Mouse (Mus musculus) spleen, embryonic (tissue): ENCODE data around the gene Fam126a.
"Not testable (repeated sequence)": the region's sequence is repeated elsewhere in the genome, so short reads cannot be mapped to it uniquely, and the experiment has no call there.

Source experiments
- CTCF ChIA-PET: fragments of 350-600 bp; sonication (Branson Sonifier 250); formaldehyde crosslinking; loops from one replicate; lab custom pipeline; 2022; lab: Charles Lee

Gene Fam126a

DNA sequence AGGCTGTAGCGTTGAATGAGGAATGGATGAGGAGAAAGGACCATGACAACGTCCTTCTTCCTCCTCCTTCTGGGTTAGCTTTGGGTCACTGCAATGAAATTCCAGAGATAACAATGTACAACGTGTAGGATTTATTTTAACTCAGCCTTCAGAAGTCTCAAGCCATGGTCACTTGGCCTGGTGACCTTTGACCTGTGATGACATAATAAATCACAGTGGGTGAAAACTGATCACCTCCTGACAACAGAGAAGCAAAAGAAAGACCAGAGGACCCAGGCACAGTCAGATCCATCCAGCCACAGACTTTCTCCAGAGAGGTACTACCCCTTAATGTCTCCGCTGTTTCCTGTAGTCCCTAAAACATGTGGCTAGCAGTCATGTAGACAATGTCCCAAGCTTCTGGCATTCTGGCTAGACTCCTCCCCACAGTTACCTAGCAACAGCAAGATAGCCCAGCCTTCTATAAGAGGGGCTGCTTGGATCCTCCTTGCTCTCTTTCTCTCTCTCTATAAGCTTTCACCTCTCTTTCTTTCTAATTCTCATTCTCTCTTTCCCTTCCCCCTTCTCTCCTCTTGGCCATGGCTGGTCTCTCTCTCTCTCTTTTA lies 121.9 kb downstream of the Fam126a start:
- CTCF ChIA-PET = no interaction called here

DNA sequence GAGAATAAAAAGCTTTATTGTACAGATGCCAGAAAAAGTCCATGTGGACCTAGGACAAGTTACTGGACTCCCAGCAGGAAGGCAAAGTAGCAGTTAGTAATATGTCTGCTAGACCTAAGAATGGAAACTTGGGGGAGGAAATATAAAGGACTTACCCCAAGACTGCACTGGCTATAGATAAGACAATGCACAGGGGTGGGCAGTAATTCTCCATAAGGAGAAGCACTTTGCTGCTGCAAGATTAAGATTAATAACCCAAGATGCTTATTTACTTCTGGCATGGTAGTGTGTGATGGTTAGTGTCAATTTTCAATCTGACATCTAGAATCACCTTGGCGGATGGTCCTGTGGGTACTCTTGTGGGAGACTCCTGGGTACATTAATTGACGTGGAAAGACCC lies 128.3 kb downstream of the Fam126a start:
- CTCF ChIA-PET = interaction anchor here (0.6 kb wide), 1 partner anchor 52 kb away, joined by 4 read pairs; no protein-coding TSS in a partner anchor

DNA sequence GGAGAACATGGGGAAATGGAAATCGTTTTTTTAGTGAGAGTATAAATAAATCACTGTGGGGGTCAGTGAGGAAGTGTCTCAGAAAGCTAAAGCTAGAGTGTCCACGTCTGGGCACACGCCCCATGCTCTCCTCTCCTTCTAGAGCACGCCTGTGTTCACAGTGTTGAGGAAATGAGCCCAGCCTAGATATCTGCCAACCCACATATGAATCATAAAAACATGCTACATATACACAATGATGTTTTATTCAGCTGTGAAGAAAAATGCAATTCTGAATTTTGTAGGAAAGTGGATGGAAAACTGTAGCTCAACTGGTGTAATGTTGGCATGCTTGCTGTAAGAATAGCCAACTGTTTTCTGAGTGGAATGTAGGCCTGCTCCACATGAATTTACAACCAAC lies 130.3 kb downstream of the Fam126a start:
- CTCF ChIA-PET = no interaction called here

DNA sequence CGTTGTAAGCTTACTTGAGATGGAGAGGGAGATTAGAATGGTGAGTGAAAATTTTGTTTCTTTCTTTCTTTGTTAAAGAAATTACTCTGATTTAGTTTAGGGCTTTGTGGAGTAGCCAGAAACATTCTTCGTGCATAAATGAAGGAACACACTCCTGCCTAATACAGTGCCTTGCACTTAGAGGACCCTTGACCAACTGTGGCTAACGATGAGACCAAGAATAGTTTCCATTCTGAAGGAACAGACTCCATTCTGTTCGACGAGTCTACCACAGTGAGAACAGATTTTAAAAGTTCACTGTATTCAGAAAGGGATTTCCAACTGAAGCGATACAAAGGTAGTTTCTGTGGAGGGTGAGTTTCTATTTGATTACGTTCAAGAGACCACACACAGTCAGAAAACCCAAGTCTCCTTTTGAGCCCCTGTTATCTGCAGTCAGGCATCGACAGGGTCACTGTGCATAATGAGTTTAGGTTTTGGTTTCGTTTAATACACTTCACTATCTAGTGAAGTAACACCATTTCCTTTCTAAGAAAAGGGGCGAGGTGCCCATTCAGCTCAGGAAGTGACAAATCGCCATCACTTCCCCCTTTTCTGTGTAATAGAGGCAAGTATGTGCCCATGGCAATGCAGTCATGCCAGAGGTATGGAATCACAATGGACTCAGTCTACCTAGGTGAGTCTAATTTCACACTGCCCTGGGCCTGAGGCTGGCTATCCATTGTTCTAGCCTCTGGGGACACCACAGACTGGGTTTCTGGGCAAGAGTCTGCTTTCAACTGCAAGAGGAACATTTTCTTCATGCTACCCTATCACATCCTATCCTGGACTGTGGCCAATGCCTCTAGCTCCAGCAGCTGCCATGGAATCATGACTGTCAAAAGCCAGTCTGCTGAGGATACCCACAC lies 136.4 kb downstream of the Fam126a start:
- CTCF ChIA-PET = interaction anchor here (1.0 kb wide), 1 partner anchor 16 kb away, joined by 3 read pairs; no protein-coding TSS in a partner anchor

DNA sequence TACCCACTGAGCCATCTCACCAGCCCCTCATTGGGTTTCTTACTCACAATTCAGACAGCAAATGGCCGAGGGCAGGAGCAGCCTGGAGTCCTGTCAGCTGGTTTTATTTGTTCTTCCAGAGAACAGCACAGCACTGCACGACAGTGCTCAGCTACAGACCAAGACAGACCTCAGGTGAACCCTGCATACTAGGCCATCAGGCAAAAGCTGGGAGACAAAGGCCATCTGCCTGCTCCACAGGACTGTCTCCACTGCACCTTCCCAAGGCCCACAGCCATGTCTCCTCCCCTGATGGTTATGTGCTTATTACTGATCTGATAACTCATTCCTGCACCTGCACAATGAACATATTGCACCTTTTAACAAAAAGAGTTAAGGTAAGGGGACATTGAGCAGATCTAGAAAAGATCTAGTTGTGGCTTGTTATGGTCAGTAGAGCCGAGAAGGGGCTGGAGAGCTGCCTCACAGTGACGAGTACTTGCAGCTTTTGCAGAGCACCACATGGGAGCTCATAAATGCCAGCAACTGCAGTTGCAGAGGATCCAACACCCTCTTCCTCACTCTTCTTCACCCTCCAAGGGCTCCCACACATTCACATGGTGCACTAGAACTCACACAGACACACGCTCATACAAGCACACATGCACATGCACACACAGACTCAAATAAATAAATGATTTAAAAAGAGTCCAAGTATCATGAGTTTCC lies 137.2 kb downstream of the Fam126a start:
- CTCF ChIA-PET = interaction anchor here (1.0 kb wide), 1 partner anchor 16 kb away, joined by 3 read pairs; no protein-coding TSS in a partner anchor

DNA sequence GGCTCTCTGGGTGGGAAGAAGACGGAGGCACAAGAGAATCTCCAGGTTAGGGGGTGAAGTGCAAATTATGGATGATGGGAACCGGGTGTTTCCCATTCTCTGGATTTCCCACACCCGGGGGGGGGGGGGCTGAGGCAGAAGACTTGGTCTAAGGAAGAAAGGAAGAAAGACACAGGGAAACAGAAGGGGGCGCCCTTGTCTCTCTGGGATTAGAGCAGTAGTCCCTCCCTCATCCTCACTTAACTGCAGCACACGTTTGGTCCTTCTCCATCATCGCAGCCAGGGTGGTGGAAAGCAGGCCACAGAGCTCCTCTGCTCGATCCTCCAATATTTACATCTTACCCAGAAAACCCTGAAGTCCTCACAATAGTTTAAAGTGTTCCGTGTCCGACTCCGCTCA lies 139.8 kb downstream of the Fam126a start:
- CTCF ChIA-PET = no interaction called here

DNA sequence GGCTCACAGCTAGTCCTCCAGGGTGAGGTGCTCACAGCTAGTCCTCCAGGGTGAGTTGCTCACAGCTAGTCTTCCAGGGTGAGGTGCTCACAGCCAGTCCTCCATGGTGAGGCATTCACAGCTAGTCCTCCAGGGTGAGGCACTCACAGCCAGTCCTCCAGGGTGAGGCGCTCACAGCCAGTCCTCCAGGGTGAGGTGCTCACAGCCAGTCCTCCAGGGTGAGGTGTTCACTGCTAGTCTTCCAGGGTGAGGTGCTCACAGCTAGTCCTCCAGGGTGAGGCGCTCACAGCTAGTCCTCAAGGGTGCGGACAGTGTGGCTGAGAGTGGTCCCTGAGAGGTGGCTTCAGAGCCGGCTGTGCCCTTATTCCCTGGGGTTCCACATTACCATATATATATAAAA lies 141.0 kb downstream of the Fam126a start:
- CTCF ChIA-PET = no interaction called here

DNA sequence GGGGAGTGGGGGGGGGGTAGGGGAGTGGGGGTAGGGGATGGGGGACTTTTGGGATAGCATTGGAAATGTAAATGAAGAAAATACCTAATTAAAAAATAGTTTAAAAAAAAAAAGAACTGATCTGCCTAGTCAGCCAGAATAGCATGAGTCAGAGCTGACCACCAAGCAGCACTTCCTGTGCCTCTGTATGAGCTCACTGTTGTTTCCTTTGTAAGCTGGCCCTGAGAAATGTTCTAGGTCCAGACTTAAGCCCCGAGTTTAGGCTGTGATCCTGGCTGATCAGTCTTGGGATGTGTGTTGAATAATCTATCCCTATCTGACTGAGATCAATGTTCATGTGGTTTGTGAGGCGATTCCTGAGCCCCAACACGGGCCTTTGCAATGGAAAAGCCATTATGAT lies 143.4 kb downstream of the Fam126a start:
- CTCF ChIA-PET = no interaction called here

DNA sequence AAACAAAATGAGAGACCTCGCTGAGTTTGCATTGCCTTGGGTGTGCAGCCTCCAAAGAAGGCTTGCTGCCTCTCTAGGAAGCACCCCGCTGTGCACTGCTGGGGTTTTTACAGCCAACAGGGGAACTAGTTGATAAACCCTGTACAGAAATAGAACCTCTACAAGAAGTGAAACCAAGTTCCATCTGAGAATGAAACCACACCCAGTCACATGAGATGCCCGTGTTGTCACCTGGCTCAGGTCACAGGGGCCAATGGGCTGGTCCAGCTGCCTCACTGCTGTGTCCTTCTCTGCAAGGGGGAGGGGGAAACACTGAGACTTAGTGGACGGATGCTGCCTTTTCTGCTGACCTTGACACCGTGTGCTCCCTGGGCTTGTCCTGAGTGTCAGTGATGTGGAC lies 156.0 kb downstream of the Fam126a start:
- CTCF ChIA-PET = interaction anchor here (0.5 kb wide), 1 partner anchor 157 kb away, joined by 17 read pairs; no protein-coding TSS in a partner anchor

DNA sequence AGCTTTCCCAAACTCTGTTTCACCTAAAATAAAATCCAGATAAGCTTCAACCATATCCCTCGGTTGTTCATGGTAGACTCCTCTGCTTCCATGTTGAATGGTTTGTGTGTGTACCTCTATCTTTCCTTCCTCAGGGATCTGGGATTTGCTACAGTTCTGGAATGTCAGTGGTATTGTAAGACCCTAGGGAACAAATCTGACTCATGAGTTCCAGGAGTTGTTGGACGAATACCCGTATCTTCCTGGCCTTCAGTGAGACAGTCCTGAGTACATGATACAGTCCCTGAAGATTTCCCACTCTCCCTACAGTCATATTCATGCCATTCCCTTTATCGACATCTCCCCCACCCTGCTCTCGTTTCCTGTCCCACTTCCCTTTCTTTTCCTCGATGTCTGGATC lies 157.9 kb downstream of the Fam126a start:
- CTCF ChIA-PET = no interaction called here

DNA sequence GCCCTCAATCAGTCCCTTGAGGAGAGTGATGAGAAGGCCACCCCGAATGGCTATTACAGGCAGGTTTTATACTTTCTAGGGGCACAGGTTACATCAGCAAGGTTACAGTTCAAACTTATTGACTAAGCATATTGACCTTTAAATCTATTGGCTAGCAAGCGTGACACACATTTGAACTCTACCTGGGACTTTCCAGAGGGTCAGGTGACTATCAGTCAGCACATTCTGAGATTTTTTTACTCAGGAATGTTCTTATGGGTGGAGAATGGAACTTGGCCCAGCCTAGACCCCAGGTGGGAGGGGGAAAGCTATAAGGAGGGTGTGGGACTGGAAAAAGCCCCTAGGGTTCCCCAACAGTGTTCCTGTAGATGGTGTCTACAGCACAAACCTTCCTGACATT lies 159.2 kb downstream of the Fam126a start:
- CTCF ChIA-PET = not testable (repeated sequence)

DNA sequence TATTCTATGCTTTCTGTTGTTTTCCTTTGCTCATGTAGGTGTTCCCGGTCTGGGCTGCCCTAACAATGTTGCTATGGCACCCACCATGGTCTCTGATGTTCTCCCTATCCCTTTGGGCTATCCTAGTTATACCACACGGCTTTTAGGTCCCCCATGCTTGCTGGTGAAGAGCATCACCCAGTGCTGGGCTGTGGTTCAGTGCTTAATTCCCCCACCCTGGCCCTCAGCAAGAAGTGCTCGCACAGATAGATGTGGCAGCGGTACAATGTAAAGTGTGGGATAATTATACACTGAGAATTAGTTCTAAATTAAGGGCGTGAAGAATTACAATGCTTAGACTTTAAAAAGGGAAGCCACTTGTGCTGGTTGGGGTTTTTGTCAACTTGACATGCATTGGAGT lies 164.5 kb downstream of the Fam126a start:
- CTCF ChIA-PET = no interaction called here
